Mouse (Mus musculus) thymus, postnatal 4 days (tissue): ENCODE results near the gene Muc15.

Experiments
- DNase-seq: peaks from one replicate; pipeline ENCODE4 v3.0.0; 2021

The Muc15 gene

DNA sequence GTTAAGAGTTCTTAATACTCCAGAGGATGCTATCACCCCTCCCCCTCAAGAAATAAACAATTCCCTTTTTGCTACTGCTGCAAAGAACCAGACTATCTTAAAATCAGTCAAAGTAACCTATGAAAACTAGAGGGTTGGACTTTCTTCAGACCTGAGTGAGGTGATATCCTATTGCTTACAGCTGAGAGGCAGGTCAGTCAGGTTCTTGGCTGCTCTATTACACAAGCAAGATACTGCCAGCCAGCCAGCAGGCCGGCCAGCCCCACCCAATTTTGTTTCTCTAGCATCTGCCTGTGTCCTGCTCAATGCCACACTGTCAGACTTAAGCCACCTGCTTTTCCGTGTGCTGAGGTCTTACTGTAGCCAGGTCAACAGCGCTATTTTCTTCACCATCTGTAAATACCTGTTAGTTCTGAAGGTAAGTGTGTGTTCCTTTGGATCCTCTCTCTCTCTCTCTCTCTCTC, at the start of gene Muc15:
Gene Muc15 (plus strand): TSS at position 51 of the 464 bp plus-strand sequence.
- no peak for DNase-seq

DNA sequence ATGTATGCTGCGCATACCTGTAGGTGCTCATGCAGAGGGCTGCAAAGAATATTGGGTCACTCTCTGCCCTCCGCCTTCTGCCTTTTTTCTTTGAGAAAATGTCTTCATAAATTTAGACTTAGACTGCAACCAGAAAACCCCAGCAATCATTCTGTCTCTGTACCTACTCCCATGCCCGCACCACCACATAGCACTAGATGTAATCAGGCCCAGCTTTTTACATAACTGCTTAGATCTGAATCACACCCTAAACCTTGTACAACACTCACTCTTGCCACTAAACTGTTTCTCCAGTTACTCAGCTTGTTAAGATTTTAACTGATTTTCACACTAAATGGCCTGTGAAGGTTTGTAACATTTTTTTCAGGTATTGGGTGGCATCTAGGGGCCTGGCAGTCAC, 11.7 kb upstream of the Muc15 start:
- no peak for DNase-seq

DNA sequence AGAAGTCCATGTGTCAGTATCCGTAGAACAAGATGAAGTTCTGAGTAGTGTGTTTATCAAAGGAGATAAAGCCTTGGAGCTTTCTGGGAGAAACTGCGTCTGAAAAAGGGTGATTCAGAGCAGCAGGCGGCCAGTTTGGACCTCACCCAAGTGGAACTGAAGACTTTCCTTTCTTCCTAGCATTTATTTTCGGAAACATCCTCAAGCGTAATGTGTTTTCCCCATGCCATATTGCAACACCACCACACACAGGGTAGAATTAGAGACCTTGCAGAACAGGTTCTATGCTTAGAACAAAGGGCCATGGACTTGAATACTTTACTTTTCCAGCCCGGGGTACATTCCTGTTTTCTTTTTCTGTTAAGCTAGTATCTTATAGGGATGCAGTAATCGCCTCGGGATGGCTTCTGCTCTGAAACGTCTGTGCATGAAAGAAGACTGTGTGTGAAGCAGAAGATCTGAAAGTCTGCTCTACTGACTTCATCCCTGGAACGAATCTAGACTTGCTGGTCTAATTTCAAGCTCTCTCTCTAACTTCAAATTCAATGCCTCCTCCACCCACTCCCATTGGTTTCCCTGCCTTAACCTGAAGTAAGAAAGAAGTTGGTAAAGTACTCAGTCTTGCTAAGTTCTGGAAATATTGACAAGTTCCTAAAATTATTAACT, 11.0 kb upstream of the Muc15 start:
- no peak for DNase-seq

DNA sequence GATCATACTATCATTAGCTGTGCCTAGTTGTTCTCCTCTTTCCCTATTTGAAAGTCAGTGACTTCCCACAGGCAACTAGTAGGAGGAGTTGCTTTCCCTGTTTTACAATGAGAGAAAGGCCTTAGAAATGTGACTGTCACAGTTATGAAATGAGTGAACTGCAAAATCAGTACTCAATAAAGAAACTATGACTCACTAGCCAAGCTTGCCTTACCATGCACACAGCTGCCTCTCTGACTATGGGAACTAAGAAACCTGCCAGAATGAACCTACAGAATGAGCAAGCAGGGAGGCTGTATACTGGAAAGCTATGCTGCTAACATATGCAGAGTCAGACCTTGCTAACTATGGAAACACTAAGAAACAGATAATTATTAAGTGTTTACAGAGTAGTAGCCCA, 2.1 kb upstream of the Muc15 start:
- DNase-seq = no peak

DNA sequence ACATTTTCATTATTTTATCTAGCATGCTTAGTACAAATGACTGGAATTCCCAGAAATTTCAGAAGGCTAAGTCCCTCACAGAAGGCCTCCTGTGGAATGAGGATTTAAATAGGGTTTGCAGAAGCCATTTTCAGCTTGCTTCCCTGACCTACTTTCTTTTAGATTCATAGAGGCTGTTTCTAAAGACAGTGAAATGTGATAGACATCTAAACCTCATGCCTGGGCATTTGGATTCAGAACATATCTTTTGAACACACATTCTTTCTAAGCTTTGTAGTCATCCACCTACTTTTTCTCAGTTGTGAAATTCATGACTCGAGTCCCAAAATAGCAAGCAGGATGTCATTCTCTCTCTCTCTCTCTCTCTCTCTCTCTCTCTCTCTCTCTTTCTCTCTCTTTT, 1.1 kb downstream of the Muc15 start:
- DNase-seq = no peak

DNA sequence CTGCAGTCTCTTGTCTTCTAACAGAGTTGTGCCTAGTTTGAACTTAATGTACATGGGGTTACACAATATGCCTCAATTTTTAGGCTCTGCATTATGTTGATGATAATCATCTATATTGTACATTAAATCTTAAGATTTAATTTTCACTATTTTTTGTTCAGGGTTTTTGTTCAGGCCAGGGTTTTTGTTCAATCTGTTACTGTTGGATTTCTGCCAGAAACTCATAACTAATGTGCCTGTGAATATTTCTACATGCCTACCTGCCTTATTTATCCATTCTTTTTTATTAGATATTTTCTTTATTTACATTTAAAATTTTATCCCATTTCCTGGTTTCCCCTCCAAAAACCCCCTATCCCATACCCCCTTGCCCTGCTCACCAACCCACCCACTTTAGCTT, 5.0 kb downstream of the Muc15 start:
- DNase-seq = no peak

DNA sequence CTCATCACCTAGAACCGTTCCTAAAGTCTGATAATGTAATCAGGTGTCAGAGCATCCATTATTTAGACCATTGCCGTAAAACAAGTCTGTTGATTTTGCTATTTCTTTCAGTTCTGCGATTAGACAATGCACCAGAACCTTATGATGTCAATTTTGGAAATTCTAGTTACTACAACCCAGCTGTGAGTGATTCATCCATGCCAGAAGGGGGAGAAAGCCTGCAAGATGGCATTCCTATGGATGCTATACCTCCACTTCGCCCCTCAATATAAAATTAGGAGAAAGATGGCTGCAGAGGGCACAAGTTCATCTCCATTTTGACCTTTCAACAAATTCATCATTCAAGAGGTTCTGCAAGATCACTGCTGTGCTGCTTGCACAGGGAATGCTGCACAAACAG, 16.1 kb downstream of the Muc15 start:
- DNase-seq = no peak

DNA sequence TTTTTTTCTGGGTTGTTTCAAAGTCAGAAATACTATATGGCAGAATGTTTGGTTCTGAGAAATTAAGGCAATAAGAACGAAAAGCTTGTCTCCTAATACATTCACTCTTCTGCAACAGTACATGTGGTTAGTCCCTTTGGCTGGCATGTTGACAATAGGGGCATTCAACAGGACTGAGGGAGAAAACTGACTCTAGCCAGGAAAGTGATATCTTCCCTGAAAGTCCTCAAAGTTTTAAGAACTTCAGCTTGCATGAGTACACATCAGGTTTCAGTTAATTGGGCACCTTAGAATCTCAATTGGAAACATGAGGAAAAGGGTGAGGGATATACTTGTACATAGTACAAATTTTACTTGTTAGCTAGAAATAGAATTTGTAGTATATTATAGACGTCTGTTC, 16.8 kb downstream of the Muc15 start:
- no peak for DNase-seq

DNA sequence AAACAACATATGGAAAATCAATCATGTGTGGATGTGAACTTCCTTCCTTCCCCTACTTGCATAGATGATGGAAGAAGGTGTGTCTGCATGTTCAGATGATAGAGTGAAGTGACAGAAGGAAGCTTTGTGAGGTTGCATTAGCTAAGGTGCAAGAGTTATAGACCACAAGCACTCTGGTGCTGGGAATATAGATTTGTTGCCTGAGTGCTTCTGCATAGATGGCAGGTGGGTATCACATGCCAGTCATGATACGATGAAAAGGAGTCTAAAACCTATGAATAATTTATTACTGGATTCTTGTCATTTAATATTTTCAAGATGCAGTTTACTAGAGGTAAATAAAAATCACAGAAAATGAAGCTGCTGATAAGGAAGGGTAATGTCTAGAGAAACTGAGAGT, 18.6 kb downstream of the Muc15 start:
- no peak for DNase-seq

DNA sequence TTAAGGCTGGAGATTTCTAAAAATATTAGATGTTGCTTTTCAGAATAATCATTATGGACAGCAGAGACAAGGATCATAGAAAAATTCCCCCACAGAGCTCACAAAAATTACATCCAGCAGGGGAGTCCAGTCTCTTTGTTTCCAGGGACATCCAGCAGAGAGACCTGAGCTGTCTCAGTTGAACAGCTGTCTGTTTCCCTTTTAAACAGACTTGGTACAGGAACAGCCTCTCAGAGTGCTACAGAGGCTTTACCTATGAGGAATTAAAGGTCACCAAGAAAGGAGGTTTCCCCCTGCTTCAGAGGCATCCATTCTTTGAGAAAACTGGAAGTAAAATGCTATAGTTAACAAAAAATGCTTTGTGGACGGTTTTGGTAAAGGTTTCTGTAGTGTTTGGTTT, 19.4 kb downstream of the Muc15 start:
- no peak for DNase-seq

DNA sequence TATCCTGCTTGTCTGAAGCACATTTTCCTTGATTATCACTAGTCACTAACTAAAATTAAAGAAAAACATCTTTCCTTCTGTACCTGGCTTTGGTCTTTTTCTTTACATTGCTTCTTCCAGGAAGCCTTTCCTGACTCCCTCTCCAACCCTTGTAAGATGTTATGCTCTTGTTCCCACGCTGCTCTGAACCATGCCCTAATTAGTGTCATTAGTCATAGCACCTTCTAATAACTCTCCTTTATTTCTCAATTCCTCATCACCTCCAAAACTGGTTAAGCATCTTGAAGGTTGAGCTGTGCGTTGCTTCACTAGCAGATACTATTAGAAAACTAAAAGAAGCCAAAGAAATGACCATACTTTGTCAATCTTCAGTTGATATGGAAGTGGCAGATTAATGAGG, 36.4 kb downstream of the Muc15 start:
- no peak for DNase-seq

DNA sequence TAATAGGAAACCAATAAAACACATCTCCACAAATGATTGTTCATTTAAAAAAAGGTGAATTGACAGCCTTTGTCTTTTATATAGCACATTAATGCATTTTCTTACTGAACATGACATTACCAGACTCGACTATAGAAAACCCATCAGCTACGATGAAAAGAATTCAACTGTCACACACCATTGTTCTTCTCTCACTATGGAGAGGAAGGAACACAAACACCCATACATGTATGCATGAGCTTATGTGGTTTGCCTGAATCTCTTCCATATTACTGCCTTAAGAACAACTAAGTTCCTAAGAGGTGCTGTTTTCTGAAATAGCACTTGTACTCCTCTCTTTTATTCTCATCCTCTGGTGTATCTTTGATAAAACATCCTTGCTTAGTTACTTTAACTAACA, 38.3 kb downstream of the Muc15 start:
- DNase-seq = no peak

DNA sequence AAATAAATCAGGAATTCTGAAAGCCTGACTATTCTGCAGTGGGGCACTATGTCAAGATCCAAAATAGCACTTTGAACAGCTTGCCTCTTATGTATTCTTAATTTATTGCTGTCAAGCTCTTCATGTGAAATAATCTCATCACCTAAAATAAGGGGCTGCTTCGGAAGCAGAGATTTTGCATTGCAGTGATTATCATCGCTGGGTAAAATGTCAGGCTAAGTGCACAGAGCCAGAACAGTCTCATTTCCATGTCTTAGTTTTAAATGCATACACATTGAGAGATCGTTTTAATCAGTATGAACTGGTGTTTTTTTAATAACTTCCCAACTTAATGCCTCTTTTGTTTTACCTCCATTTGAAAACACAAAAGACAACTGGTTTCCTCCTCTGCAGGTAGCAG, 66.3 kb downstream of the Muc15 start:
- no peak for DNase-seq
